Mouse (Mus musculus) liver, postnatal 0 days (tissue): ENCODE results near the gene AC124502.3. TPM values are rescaled to one million over a fixed set of nuclear protein-coding genes. Genes with fewer than 3 reads are reported as not detected.

Source experiments
- ATAC-seq: fragments of 200-750 bp; cut with Nextera tagmentation; 2 replicates; pipeline ENCODE4 v1.8.0; 2017; ENCODE audit warnings: mild to moderate bottlenecking, moderate library complexity
- DNase-seq: peaks from one replicate; pipeline ENCODE4 v3.0.0-alpha.2; 2016
- H3K27ac ChIP-seq: fragments of 300-500 bp; sonication (generic); 2 replicates; pipeline ENCODE4 v1.5.1; 2014; ENCODE audit warnings: antibody characterized with exemption, moderate library complexity, mild to moderate bottlenecking, low read depth
- H3K27me3 ChIP-seq: fragments of 300-500 bp; sonication (generic); 2 replicates; pipeline ENCODE4 v1.6.1; 2014; ENCODE audit warnings: low read length, control low read depth, mixed read lengths; ENCODE audit not compliant: insufficient read depth
- H3K36me3 ChIP-seq: fragments of 300-500 bp; sonication (generic); replicated peaks from 2 replicates; pipeline ENCODE4 v1.6.1; 2014; ENCODE audit warnings: mild to moderate bottlenecking, control low read depth, low read length, moderate library complexity, mixed read lengths; ENCODE audit not compliant: insufficient read depth
- H3K4me1 ChIP-seq: fragments of 300-500 bp; sonication (generic); 2 replicates; pipeline ENCODE4 v1.6.1; 2014; ENCODE audit warnings: antibody characterized with exemption, mild to moderate bottlenecking, control low read depth; ENCODE audit not compliant: insufficient read depth
- H3K4me2 ChIP-seq: fragments of 300-500 bp; sonication (generic); 2 replicates; pipeline ENCODE4 v1.6.1; 2014; ENCODE audit warnings: low read depth, mild to moderate bottlenecking, low read length, moderate library complexity, mixed read lengths
- H3K4me3 ChIP-seq: fragments of 300-500 bp; sonication (generic); 2 replicates; pipeline ENCODE4 v1.5.1; 2014; ENCODE audit warnings: low read depth, low read length
- H3K9ac ChIP-seq: fragments of 300-500 bp; sonication (generic); replicated peaks from 2 replicates; pipeline ENCODE4 v1.6.1; 2014; ENCODE audit warnings: mild to moderate bottlenecking, moderate library complexity
- H3K9me3 ChIP-seq: fragments of 300-500 bp; sonication (generic); 2 replicates; pipeline ENCODE4 v1.6.1; 2016; ENCODE audit warnings: mild to moderate bottlenecking, control low read depth, low read length, mixed read lengths
- CTCF ChIP-seq: sonication (generic); IDR thresholded peaks from 2 replicates; pipeline ENCODE4 v1.5.1; 2016; ENCODE audit warnings: antibody characterized with exemption, low read depth
- EP300 ChIP-seq: IDR thresholded peaks from 2 replicates; pipeline ENCODE4 v1.6.1; 2016; ENCODE audit warnings: antibody characterized with exemption, low read depth, mild to moderate bottlenecking
- WGBS: fragments of 180-500 bp; shearing (Covaris S2); extraction: QIAGEN DNeasy Blood & Tissue Kit; methylation state at CpG from one replicate; pipeline ENCODE4 v1.1.7; 2014; ENCODE audit not compliant: insufficient replicate concordance; 5-methylcytosine and 5-hydroxymethylcytosine counted together
- polyA plus RNA-seq: library from polyadenylated mRNA; unstranded; fragments of >200 nt; fragmentation: Nextera tagmentation; extraction: Ambion mirVana; gene quantifications from 2 replicates; pipeline ENCODE4 v1.2.1, GENCODE M21; 2015

The AC124502.3 gene
- polyA plus RNA-seq, 1 experiment from 2014 or later: 0.31 TPM

GRCm38 (mm10) chr19:5023621-5024479 is 14.8 kb upstream of the AC124502.3 start, which contains the start of gene Slc29a2:
Slc29a2 (plus strand) TSS chr19:5023860.
- DNase-seq: peak; percentile 90
- peak within 1 kb of the TSS; percentile 96 for H3K4me2 ChIP-seq

GRCm38 (mm10) chr19:5026111-5026510 is 12.6 kb upstream of the AC124502.3 start:
- H3K27ac ChIP-seq: no peak overlapping the region
- ATAC-seq: no peak
- no peak overlapping the region for H3K4me2 ChIP-seq
- DNase-seq: no peak
- H3K4me3 ChIP-seq: no peak overlapping the region
- peaks cover 13% of the 10 kb centered on the region for H3K4me1 ChIP-seq
- no peaks in the 10 kb centered on the region for H3K36me3 ChIP-seq
- H3K9me3 ChIP-seq: no peaks in the 10 kb centered on the region
- no peak overlapping the region for H3K9ac ChIP-seq
- H3K27me3 ChIP-seq: no peaks in the 10 kb centered on the region
- 81% methylated on average over 8 of the region's 8 CpGs for WGBS
- no peak for TF ChIP-seq EP300
- TF ChIP-seq CTCF: no peak

More at GRCm38 (mm10) chr19:5023621-5024479, 14.8 kb upstream of the AC124502.3 start, which contains the start of gene Slc29a2:
- peak within 1 kb of the TSS; percentile 86 for H3K27ac ChIP-seq
- H3K4me3 ChIP-seq: peak within 1 kb of the TSS; percentile 63
- H3K36me3 ChIP-seq: no peaks in the 10 kb centered on the region
- H3K4me1 ChIP-seq: peaks cover 13% of the 10 kb centered on the region
- no peak for TF ChIP-seq CTCF
- TF ChIP-seq EP300: no peak
- no peaks in the 10 kb centered on the region for H3K9me3 ChIP-seq
- no peaks in the 10 kb centered on the region for H3K27me3 ChIP-seq
- peak within 1 kb of the TSS; percentile 77 for H3K9ac ChIP-seq
- under 1% methylated on average over 57 of the region's 62 CpGs for WGBS
- peak; percentile 92 for ATAC-seq

GRCm38 (mm10) chr19:5032686-5033085 is 6.0 kb upstream of the AC124502.3 start:
- H3K4me3 ChIP-seq: no peak overlapping the region
- H3K4me1 ChIP-seq: no peaks in the 10 kb centered on the region
- no peak overlapping the region for H3K9ac ChIP-seq
- H3K4me2 ChIP-seq: no peak overlapping the region
- WGBS: 79% methylated on average over 3 of the region's 3 CpGs
- H3K9me3 ChIP-seq: no peaks in the 10 kb centered on the region
- DNase-seq: no peak
- TF ChIP-seq EP300 (no peak), CTCF (no peak)
- 0 out of 2 replicates have a peak, but pooled peaks cover 4% of the 10 kb centered on the region for H3K27me3 ChIP-seq
- no peaks in the 10 kb centered on the region for H3K36me3 ChIP-seq
- ATAC-seq: no peak
- H3K27ac ChIP-seq: no peak overlapping the region

GRCm38 (mm10) chr19:5036577-5036976 is 2.1 kb upstream of the AC124502.3 start:
- Histone ChIP-seq H3K4me1 (peaks cover 17% of the 10 kb centered on the region), H3K36me3 (no peaks in the 10 kb centered on the region), H3K9ac (no peak overlapping the region), H3K4me2 (no peak overlapping the region), H3K27ac (no peak overlapping the region), H3K4me3 (no peak overlapping the region), H3K27me3 (0 out of 2 replicates have a peak, but pooled peaks cover 4% of the 10 kb centered on the region), H3K9me3 (no peaks in the 10 kb centered on the region)
- TF ChIP-seq CTCF (no peak), EP300 (no peak)
- no peak for DNase-seq
- ATAC-seq: no peak
- 78% methylated on average over 4 of the region's 4 CpGs for WGBS

- WGBS: 6% methylated on average over 32 of the region's 32 CpGs
- Histone ChIP-seq H3K27ac (no peak overlapping the region), H3K36me3 (no peaks in the 10 kb centered on the region), H3K9me3 (no peaks in the 10 kb centered on the region), H3K27me3 (0 out of 2 replicates have a peak, but pooled peaks cover 4% of the 10 kb centered on the region), H3K4me3 (peak overlapping the region; percentile 70), H3K4me1 (peaks cover 23% of the 10 kb centered on the region), H3K4me2 (peak overlapping the region; percentile 100), H3K9ac (peak overlapping the region; percentile 80)
- ATAC-seq: peak; percentile 23
- TF ChIP-seq CTCF (no peak), EP300 (no peak)
- peak; percentile 68 for DNase-seq
Measured at GRCm38 (mm10) chr19:5037678-5038571, 766 bp upstream of the AC124502.3 start.
